Mouse (Mus musculus): Measurements from ENCODE around the gene Yy1. TPM values are rescaled to one million over a fixed set of nuclear protein-coding genes. Genes with fewer than 3 reads are reported as not detected.

Gene Yy1
- polyA plus RNA-seq, 1 experiment, result 13.9 TPM

DNA sequence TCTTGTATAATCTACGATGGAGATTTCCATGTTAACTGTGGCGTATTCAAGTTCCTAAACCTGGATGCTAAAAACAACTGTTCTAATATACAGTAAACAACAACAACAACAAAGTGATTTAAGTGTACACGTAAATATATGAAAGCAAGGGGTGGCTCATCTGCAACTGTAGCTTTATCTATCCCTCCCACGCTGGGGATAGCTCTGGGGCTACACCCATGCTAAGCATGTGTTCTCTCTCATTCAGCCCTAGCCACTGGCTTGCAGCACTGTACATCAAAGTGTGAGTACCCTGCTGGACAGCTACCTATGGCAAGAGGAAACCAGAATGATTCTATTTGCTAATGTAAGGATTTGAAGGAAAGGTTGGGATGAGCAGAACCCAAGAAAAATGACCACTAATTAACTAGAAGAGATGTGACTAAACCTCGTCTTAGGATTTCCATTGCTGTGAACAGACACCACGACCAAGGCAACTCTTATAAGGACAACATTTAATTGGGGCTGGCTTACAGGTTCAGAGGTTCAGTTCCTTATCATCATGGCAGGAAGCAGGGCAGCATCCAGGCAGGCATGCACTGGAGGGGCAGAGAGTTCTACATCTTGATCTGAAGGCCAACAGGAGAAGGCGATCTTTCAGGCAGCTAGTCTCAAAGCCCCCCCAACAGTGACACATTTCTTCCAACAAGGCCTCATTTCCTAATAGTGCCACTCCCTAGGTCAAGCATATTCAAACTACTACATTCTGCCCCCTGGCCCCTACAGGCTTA, 12.5 kb upstream of the Yy1 start:
- TF ChIP-seq CEBPB (IDR thresholded peaks at IDR 0.05; ENCODE audit: low read depth) (no peak), MYOG (IDR thresholded peaks at IDR 0.05; ENCODE audit: control insufficient read depth, extremely low read depth, insufficient read length) (no peak), MYOD1 (IDR thresholded peaks at IDR 0.05; ENCODE audit: control insufficient read depth, insufficient read length, low read depth) (no peak), CTCF (IDR thresholded peaks at IDR 0.05; ENCODE audit: control insufficient read depth, insufficient read depth, insufficient read length) (no peak), FOSL1 (IDR thresholded peaks at IDR 0.05; ENCODE audit: insufficient read depth, low read length, poor library complexity, severe bottlenecking) (no peak), MAX (IDR thresholded peaks at IDR 0.05) (no peak), USF1 (IDR thresholded peaks at IDR 0.05; ENCODE audit: low read depth) (no peak)
- H3K36me3 ChIP-seq (ENCODE audit: control insufficient read depth, insufficient read depth), result peaks cover 18% of the 10 kb centered on the region

DNA sequence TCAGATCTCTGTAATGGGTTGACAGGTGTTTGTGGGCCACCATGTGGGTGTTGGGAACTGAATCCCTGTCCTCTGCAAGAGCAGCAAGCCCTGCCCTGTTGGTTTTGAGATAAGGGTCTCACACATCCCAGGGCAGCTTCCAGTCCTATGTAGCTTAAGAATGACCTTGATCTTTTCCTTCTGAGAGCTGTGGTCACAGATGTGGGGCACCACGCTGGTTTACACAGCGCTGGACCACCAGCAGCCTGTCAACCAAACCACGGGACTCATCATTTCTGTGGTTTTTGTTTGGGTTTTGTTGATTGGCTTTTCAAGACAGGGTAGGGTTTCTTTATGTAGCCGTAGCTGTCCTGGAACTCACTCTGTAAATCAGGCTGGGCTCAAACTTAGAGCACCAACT, 7.6 kb upstream of the Yy1 start:
- H3ac ChIP-seq (ENCODE audit: control insufficient read depth, insufficient read length, low read depth), result no peak overlapping the region
- no peak overlapping the region for H3K4me3 ChIP-seq (ENCODE audit: insufficient read depth, poor library complexity, severe bottlenecking)
- no peaks in the 10 kb centered on the region for H3K27me3 ChIP-seq (ENCODE audit: control insufficient read depth, insufficient read depth, insufficient read length)
- peaks cover 63% of the 10 kb centered on the region for H3K79me3 ChIP-seq (ENCODE audit: low read depth)
- peaks cover 9% of the 10 kb centered on the region for H3K36me3 ChIP-seq (ENCODE audit: control insufficient read depth, insufficient read depth)
- peaks cover 64% of the 10 kb centered on the region for H3K79me2 ChIP-seq (ENCODE audit: control insufficient read depth, insufficient read depth)
- TF ChIP-seq FOSL1 (IDR thresholded peaks at IDR 0.05; ENCODE audit: insufficient read depth, low read length, poor library complexity, severe bottlenecking) (no peak), USF1 (IDR thresholded peaks at IDR 0.05; ENCODE audit: low read depth) (no peak), CEBPB (IDR thresholded peaks at IDR 0.05; ENCODE audit: low read depth) (no peak), MAX (IDR thresholded peaks at IDR 0.05) (no peak), MYOD1 (IDR thresholded peaks at IDR 0.05; ENCODE audit: control insufficient read depth, insufficient read length, low read depth) (no peak), CTCF (IDR thresholded peaks at IDR 0.05; ENCODE audit: control insufficient read depth, insufficient read depth, insufficient read length) (no peak), MYOG (IDR thresholded peaks at IDR 0.05; ENCODE audit: control insufficient read depth, extremely low read depth, insufficient read length) (no peak)

More for the DNA sequence above, 12.5 kb upstream of the Yy1 start:
- Histone ChIP-seq H3K79me3 (ENCODE audit: low read depth) (peaks cover 19% of the 10 kb centered on the region), H3K27me3 (ENCODE audit: control insufficient read depth, insufficient read depth, insufficient read length) (no peaks in the 10 kb centered on the region), H3K79me2 (ENCODE audit: control insufficient read depth, insufficient read depth) (peaks cover 16% of the 10 kb centered on the region), H3K4me3 (ENCODE audit: insufficient read depth, poor library complexity, severe bottlenecking) (no peak overlapping the region), H3ac (ENCODE audit: control insufficient read depth, insufficient read length, low read depth) (no peak overlapping the region)

DNA sequence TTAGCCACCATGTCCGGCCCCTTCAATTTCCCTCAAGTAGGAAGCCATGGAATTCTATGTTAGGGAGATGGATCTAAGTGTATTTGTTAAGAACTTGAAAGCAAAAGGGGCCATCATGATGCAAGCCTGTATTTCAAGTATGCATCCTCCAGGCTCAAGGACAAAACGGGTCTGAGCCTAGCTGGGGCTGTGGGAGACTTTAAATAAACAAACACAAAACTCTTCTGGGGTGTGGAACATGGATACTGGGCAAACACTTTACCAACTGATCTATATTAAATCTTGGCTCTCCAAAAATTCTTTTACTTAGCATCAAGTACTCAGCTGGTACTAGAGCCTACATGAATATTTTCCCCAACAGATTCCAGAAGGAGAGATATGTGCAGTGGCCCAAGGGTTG, 5.4 kb upstream of the Yy1 start:
- TF ChIP-seq MYOG (IDR thresholded peaks at IDR 0.05; ENCODE audit: control insufficient read depth, extremely low read depth, insufficient read length), result no peak
- TF ChIP-seq FOSL1 (IDR thresholded peaks at IDR 0.05; ENCODE audit: insufficient read depth, low read length, poor library complexity, severe bottlenecking), result no peak
- no peak for TF ChIP-seq MYOD1 (IDR thresholded peaks at IDR 0.05; ENCODE audit: control insufficient read depth, insufficient read length, low read depth)
- no peak for TF ChIP-seq CEBPB (IDR thresholded peaks at IDR 0.05; ENCODE audit: low read depth)
- TF ChIP-seq CTCF (IDR thresholded peaks at IDR 0.05; ENCODE audit: control insufficient read depth, insufficient read depth, insufficient read length), result no peak
- peaks cover 79% of the 10 kb centered on the region for H3K79me3 ChIP-seq (ENCODE audit: low read depth)
- no peak overlapping the region for H3ac ChIP-seq (ENCODE audit: control insufficient read depth, insufficient read length, low read depth)

DNA sequence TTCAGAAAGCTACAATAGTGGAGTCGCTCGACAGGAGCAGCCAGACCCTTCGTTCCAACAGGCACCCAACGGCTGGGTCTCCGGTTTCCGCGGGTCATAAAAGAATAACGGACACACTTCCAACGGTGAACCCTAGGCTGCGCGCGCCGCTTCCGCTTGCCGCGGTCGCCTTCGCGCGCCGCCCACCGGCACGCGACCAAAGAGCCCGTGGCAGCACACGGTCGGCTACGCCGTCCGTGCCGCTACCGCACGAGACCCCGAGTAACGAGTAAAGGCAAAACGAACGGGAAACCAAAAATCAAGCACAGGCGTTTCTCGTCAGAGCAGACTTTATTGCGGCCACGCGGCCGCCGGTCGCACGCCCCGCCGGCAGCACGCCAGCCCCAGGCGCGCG, 624 bp upstream of the Yy1 start:
- peak overlapping the region; percentile 99 for H3ac ChIP-seq (ENCODE audit: control insufficient read depth, insufficient read length, low read depth)
- H3K27me3 ChIP-seq (ENCODE audit: control insufficient read depth, insufficient read depth, insufficient read length), result no peaks in the 10 kb centered on the region
- H3K36me3 ChIP-seq (ENCODE audit: control insufficient read depth, insufficient read depth), result peaks cover 12% of the 10 kb centered on the region
- TF ChIP-seq MAX (IDR thresholded peaks at IDR 0.05) (peak; percentile 16), MYOG (IDR thresholded peaks at IDR 0.05; ENCODE audit: control insufficient read depth, extremely low read depth, insufficient read length) (no peak), CEBPB (IDR thresholded peaks at IDR 0.05; ENCODE audit: low read depth) (no peak)
- peaks cover 82% of the 10 kb centered on the region for H3K79me3 ChIP-seq (ENCODE audit: low read depth)
- peak overlapping the region; percentile 82 for H3K4me3 ChIP-seq (ENCODE audit: insufficient read depth, poor library complexity, severe bottlenecking)
- H3K79me2 ChIP-seq (ENCODE audit: control insufficient read depth, insufficient read depth), result peaks cover 93% of the 10 kb centered on the region

More for the DNA sequence above, 5.4 kb upstream of the Yy1 start:
- H3K4me3 ChIP-seq (ENCODE audit: insufficient read depth, poor library complexity, severe bottlenecking), result no peak overlapping the region
- H3K79me2 ChIP-seq (ENCODE audit: control insufficient read depth, insufficient read depth), result peaks cover 86% of the 10 kb centered on the region
- H3K27me3 ChIP-seq (ENCODE audit: control insufficient read depth, insufficient read depth, insufficient read length), result no peaks in the 10 kb centered on the region
- no peaks in the 10 kb centered on the region for H3K36me3 ChIP-seq (ENCODE audit: control insufficient read depth, insufficient read depth)

DNA sequence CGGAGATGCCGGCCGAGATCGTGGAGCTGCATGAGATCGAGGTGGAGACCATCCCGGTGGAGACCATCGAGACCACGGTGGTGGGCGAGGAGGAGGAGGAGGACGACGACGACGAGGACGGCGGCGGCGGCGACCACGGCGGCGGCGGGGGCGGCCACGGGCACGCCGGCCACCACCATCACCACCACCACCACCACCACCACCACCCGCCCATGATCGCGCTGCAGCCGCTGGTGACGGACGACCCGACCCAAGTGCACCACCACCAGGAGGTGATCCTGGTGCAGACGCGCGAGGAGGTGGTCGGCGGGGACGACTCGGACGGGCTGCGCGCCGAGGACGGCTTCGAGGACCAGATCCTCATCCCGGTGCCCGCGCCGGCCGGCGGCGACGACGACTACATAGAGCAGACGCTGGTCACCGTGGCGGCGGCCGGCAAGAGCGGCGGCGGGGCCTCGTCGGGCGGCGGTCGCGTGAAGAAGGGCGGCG, 724 bp downstream of the Yy1 start:
- Histone ChIP-seq H3K36me3 (ENCODE audit: control insufficient read depth, insufficient read depth) (peaks cover 12% of the 10 kb centered on the region), H3K79me2 (ENCODE audit: control insufficient read depth, insufficient read depth) (peaks cover 93% of the 10 kb centered on the region), H3ac (ENCODE audit: control insufficient read depth, insufficient read length, low read depth) (peak overlapping the region; percentile 96), H3K27me3 (ENCODE audit: control insufficient read depth, insufficient read depth, insufficient read length) (no peaks in the 10 kb centered on the region), H3K79me3 (ENCODE audit: low read depth) (peaks cover 82% of the 10 kb centered on the region), H3K4me3 (ENCODE audit: insufficient read depth, poor library complexity, severe bottlenecking) (peak overlapping the region; percentile 98)
- TF ChIP-seq CEBPB (IDR thresholded peaks at IDR 0.05; ENCODE audit: low read depth) (no peak), CTCF (IDR thresholded peaks at IDR 0.05; ENCODE audit: control insufficient read depth, insufficient read depth, insufficient read length) (no peak), MAX (IDR thresholded peaks at IDR 0.05) (no peak), FOSL1 (IDR thresholded peaks at IDR 0.05; ENCODE audit: insufficient read depth, low read length, poor library complexity, severe bottlenecking) (no peak), MYOD1 (IDR thresholded peaks at IDR 0.05; ENCODE audit: control insufficient read depth, insufficient read length, low read depth) (no peak), MYOG (IDR thresholded peaks at IDR 0.05; ENCODE audit: control insufficient read depth, extremely low read depth, insufficient read length) (no peak), USF1 (IDR thresholded peaks at IDR 0.05; ENCODE audit: low read depth) (no peak)

Measured in C2C12 (cell line).